Mouse (Mus musculus) frontal cortex, adult 2 months (tissue): Measurements from ENCODE around the gene Retreg1. TPM values are rescaled to one million over a fixed set of nuclear protein-coding genes. Genes with fewer than 3 reads are reported as not detected.

Experiments used
- DNase-seq, 2 experiments: peaks; one replicate each; pipeline ENCODE4 v3.0.0; 2022; ENCODE audit warnings: low spot score in 1 of 2; ENCODE audit errors: extremely low spot score in 1 of 2
- polyA plus RNA-seq: library from polyadenylated mRNA; depleted of rRNA; stranded (reverse); fragments of >200 nt; gene quantifications from 2 replicates; pipeline ENCODE4 v1.2.3, GENCODE M21; 2012

The Retreg1 gene
- polyA plus RNA-seq, 1 experiment, result 24.5 TPM

GRCm38 (mm10) chr15:25828464-25828863, 14.5 kb upstream of the Retreg1 start:
- DNase-seq, result no peak

- DNase-seq, result no peak
Observed at GRCm38 (mm10) chr15:25830426-25830825, 12.6 kb upstream of the Retreg1 start.

- DNase-seq, result no peak
Observed at GRCm38 (mm10) chr15:25834282-25834681, 8.7 kb upstream of the Retreg1 start.

GRCm38 (mm10) chr15:25834920-25835674, 7.9 kb upstream of the Retreg1 start:
- DNase-seq, result no peak

- no peak for DNase-seq
Observed at GRCm38 (mm10) chr15:25842462-25843085, 406 bp upstream of the Retreg1 start.

GRCm38 (mm10) chr15:25844013-25844570, 1.1 kb downstream of the Retreg1 start:
- DNase-seq, result no peak

GRCm38 (mm10) chr15:25844771-25845170, 1.8 kb downstream of the Retreg1 start:
- no peak for DNase-seq

- no peak for DNase-seq
Observed at GRCm38 (mm10) chr15:25847576-25848168, 4.7 kb downstream of the Retreg1 start.

GRCm38 (mm10) chr15:25850552-25850951, 7.6 kb downstream of the Retreg1 start:
- no peak for DNase-seq

- peak in 1 of 2 experiments; percentile 35 for DNase-seq
Observed at GRCm38 (mm10) chr15:25854270-25854904, 11.4 kb downstream of the Retreg1 start.

- DNase-seq, result no peak
Observed at GRCm38 (mm10) chr15:25858611-25859058, 15.7 kb downstream of the Retreg1 start.

- DNase-seq, result no peak
Observed at GRCm38 (mm10) chr15:25859469-25859868, 16.5 kb downstream of the Retreg1 start.

GRCm38 (mm10) chr15:25861900-25862299, 18.9 kb downstream of the Retreg1 start:
- no peak for DNase-seq

GRCm38 (mm10) chr15:25865605-25866004, 22.6 kb downstream of the Retreg1 start:
- no peak for DNase-seq

GRCm38 (mm10) chr15:25866106-25866505, 23.1 kb downstream of the Retreg1 start:
- DNase-seq, result no peak

GRCm38 (mm10) chr15:25869129-25869528, 26.1 kb downstream of the Retreg1 start:
- no peak for DNase-seq

GRCm38 (mm10) chr15:25871470-25871869, 28.5 kb downstream of the Retreg1 start:
- no peak for DNase-seq

GRCm38 (mm10) chr15:25872118-25872517, 29.1 kb downstream of the Retreg1 start:
- no peak for DNase-seq

GRCm38 (mm10) chr15:25872657-25873056, 29.7 kb downstream of the Retreg1 start:
- no peak for DNase-seq

- no peak for DNase-seq
Observed at GRCm38 (mm10) chr15:25873536-25873935, 30.6 kb downstream of the Retreg1 start.
